Mouse (Mus musculus): Measurements from ENCODE around the gene Olfr978. TPM values are rescaled to one million over a fixed set of nuclear protein-coding genes. Genes with fewer than 3 reads are reported as not detected.
"Not testable (repeated sequence)": the region's sequence is repeated elsewhere in the genome, so short reads cannot be mapped to it uniquely, and the experiment has no call there.

The Olfr978 gene
- not detected in 2 replicates for polyA plus RNA-seq (2014; fragmentation: Nextera tagmentation; extraction: Ambion mirVana)

DNA sequence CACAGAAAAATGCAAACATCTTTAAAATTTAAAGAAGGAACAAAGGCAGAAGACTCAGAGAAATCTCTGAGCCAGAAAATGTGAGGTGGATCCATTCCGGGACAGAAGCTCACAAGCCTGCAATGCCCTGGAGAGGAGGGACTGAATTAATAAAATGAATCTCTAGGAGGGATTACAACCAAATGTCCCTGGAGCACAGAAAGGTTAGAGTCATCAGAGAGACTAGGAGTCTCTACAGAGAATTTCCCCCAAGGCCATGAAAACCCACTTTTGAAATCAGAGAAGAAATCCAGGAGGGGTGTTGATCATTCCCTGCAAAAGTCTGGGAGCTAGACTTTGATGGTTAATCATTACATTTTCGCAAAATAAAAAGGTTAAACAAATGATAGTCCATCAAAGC, at the start of gene Olfr978:
TSS of gene Olfr978 (plus strand) at position 301 of the 400 bp plus-strand sequence.
- H3K4me3 ChIP-seq (ENCODE audit: low read depth, low read length) = no peak within 1 kb of the TSS
- no peak within 1 kb of the TSS for H3K4me2 ChIP-seq (replicated peaks; ENCODE audit: low read depth, low read length)
- H3K9ac ChIP-seq (ENCODE audit: low read depth, low read length) = no peak within 1 kb of the TSS
- ATAC-seq (ENCODE audit: low FRiP score) = no peak
- WGBS = 85% methylated on average over 2 of the region's 2 CpGs
- H3K9me3 ChIP-seq (ENCODE audit: control insufficient read depth, low read length) = no peaks in the 10 kb centered on the region
- H3K27me3 ChIP-seq (ENCODE audit: control insufficient read depth, insufficient read depth, low read length) = no peaks in the 10 kb centered on the region
- H3K27ac ChIP-seq (ENCODE audit: low read depth, low read length) = no peak within 1 kb of the TSS
- DNase-seq (ENCODE audit: low spot score) = no peak
- no peaks in the 10 kb centered on the region for H3K4me1 ChIP-seq (replicated peaks; ENCODE audit: control insufficient read depth, insufficient read depth, low read length)
- H3K36me3 ChIP-seq (ENCODE audit: control insufficient read depth, insufficient read depth, low read length) = no peaks in the 10 kb centered on the region

DNA sequence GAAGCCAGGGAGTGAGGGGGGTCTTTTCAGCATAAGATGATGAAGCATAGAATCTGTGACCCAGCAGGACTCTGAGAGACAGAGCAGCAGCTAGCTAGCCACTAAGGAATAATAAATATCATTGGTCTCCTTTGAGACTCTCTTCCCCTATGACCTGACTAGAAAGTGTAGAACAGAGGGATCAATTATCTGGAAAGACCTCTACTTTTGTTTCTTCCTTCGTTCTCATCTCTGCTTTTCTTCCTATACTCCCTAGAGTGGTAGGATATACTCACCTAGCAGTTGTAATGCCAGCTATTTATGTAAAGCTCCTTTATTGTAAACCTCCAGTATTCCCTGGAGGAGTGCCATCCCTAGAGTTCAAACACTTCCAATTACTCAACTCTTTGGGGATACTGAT, 40.0 kb upstream of the Olfr978 start, which contains the start of gene Olfr975:
TSS of gene Olfr975 (minus strand) at position 101 of the 400 bp plus-strand sequence.
- Histone ChIP-seq H3K4me1 (replicated peaks; ENCODE audit: control insufficient read depth, insufficient read depth, low read length) (no peaks in the 10 kb centered on the region), H3K36me3 (ENCODE audit: control insufficient read depth, insufficient read depth, low read length) (no peaks in the 10 kb centered on the region)
- 73% methylated on average over 1 of the region's 1 CpGs for WGBS

GRCm38 (mm10) chr9:39961033-39961432, 30.9 kb upstream of the Olfr978 start, which contains the start of gene Olfr976:
Gene Olfr976, minus strand, starts transcription at chr9:39961133.
- not testable (repeated sequence) for DNase-seq (ENCODE audit: low spot score)

More for the DNA sequence above, 40.0 kb upstream of the Olfr978 start, which contains the start of gene Olfr975:
- no peak for ATAC-seq (ENCODE audit: low FRiP score)
- Histone ChIP-seq H3K27me3 (ENCODE audit: control insufficient read depth, insufficient read depth, low read length) (no peaks in the 10 kb centered on the region), H3K4me3 (ENCODE audit: low read depth, low read length) (no peak within 1 kb of the TSS), H3K27ac (ENCODE audit: low read depth, low read length) (no peak within 1 kb of the TSS), H3K9ac (ENCODE audit: low read depth, low read length) (no peak within 1 kb of the TSS), H3K4me2 (replicated peaks; ENCODE audit: low read depth, low read length) (no peak within 1 kb of the TSS), H3K9me3 (ENCODE audit: control insufficient read depth, low read length) (no peaks in the 10 kb centered on the region)
- DNase-seq (ENCODE audit: low spot score) = no peak

GRCm38 (mm10) chr9:39976581-39977145, 15.2 kb upstream of the Olfr978 start:
- not testable (repeated sequence) for H3K27me3 ChIP-seq (ENCODE audit: control insufficient read depth, insufficient read depth, low read length); H3K9ac ChIP-seq (ENCODE audit: low read depth, low read length); H3K4me3 ChIP-seq (ENCODE audit: low read depth, low read length); H3K4me2 ChIP-seq (replicated peaks; ENCODE audit: low read depth, low read length); H3K4me1 ChIP-seq (replicated peaks; ENCODE audit: control insufficient read depth, insufficient read depth, low read length); ATAC-seq (ENCODE audit: low FRiP score); H3K27ac ChIP-seq (ENCODE audit: low read depth, low read length); H3K9me3 ChIP-seq (ENCODE audit: control insufficient read depth, low read length); DNase-seq (ENCODE audit: low spot score); H3K36me3 ChIP-seq (ENCODE audit: control insufficient read depth, insufficient read depth, low read length)
- 83% methylated on average over 1 of the region's 1 CpGs for WGBS

More at GRCm38 (mm10) chr9:39961033-39961432, 30.9 kb upstream of the Olfr978 start, which contains the start of gene Olfr976:
- not testable (repeated sequence) for H3K4me2 ChIP-seq (replicated peaks; ENCODE audit: low read depth, low read length); H3K4me1 ChIP-seq (replicated peaks; ENCODE audit: control insufficient read depth, insufficient read depth, low read length); H3K9ac ChIP-seq (ENCODE audit: low read depth, low read length); H3K27ac ChIP-seq (ENCODE audit: low read depth, low read length); H3K9me3 ChIP-seq (ENCODE audit: control insufficient read depth, low read length); ATAC-seq (ENCODE audit: low FRiP score); H3K36me3 ChIP-seq (ENCODE audit: control insufficient read depth, insufficient read depth, low read length); H3K4me3 ChIP-seq (ENCODE audit: low read depth, low read length); H3K27me3 ChIP-seq (ENCODE audit: control insufficient read depth, insufficient read depth, low read length)
- WGBS = 80% methylated on average over 5 of the region's 9 CpGs

GRCm38 (mm10) chr9:40003365-40003764, 11.5 kb downstream of the Olfr978 start, which contains the start of gene Olfr979:
Gene Olfr979, minus strand, starts transcription at chr9:40003465.
- WGBS = 97% methylated on average over 1 of the region's 1 CpGs
- no peak within 1 kb of the TSS for H3K4me2 ChIP-seq (replicated peaks; ENCODE audit: low read depth, low read length)
- H3K27ac ChIP-seq (ENCODE audit: low read depth, low read length) = no peak within 1 kb of the TSS
- no peak within 1 kb of the TSS for H3K4me3 ChIP-seq (ENCODE audit: low read depth, low read length)
- no peak for ATAC-seq (ENCODE audit: low FRiP score)
- H3K36me3 ChIP-seq (ENCODE audit: control insufficient read depth, insufficient read depth, low read length) = no peaks in the 10 kb centered on the region
- no peaks in the 10 kb centered on the region for H3K27me3 ChIP-seq (ENCODE audit: control insufficient read depth, insufficient read depth, low read length)
- no peaks in the 10 kb centered on the region for H3K9me3 ChIP-seq (ENCODE audit: control insufficient read depth, low read length)
- H3K4me1 ChIP-seq (replicated peaks; ENCODE audit: control insufficient read depth, insufficient read depth, low read length) = no peaks in the 10 kb centered on the region
- DNase-seq (ENCODE audit: low spot score) = no peak
- H3K9ac ChIP-seq (ENCODE audit: low read depth, low read length) = no peak within 1 kb of the TSS

GRCm38 (mm10) chr9:40009482-40009881, 17.6 kb downstream of the Olfr978 start, which contains the start of gene Olfr980:
Gene Olfr980, minus strand, starts transcription at chr9:40009582.
- Histone ChIP-seq H3K27ac (ENCODE audit: low read depth, low read length) (no peak within 1 kb of the TSS), H3K36me3 (ENCODE audit: control insufficient read depth, insufficient read depth, low read length) (no peaks in the 10 kb centered on the region), H3K27me3 (ENCODE audit: control insufficient read depth, insufficient read depth, low read length) (no peaks in the 10 kb centered on the region), H3K9ac (ENCODE audit: low read depth, low read length) (no peak within 1 kb of the TSS), H3K4me3 (ENCODE audit: low read depth, low read length) (no peak within 1 kb of the TSS), H3K9me3 (ENCODE audit: control insufficient read depth, low read length) (no peaks in the 10 kb centered on the region), H3K4me1 (replicated peaks; ENCODE audit: control insufficient read depth, insufficient read depth, low read length) (no peaks in the 10 kb centered on the region), H3K4me2 (replicated peaks; ENCODE audit: low read depth, low read length) (no peak within 1 kb of the TSS)
- WGBS = 83% methylated on average over 1 of the region's 1 CpGs
- ATAC-seq (ENCODE audit: low FRiP score) = no peak
- DNase-seq (ENCODE audit: low spot score) = no peak

DNA sequence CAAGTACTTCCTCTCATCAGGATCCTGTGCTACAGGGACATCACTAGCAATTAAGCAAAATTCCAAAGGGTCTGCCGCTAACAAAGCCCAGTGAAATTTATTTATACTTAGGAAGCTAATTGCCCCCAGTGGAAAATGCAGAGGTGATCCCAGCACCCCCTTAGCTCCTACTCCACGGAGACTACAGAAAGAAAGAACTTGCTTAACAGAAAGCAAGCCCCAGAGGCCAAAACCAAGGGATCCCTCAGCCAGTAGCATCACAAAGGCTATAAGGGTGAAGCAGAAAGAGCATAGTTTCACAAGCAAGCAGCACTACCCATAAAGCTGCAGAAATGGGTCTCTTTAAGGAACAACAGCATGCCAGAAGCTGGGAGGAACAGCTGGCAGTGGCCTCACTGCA, 29.3 kb downstream of the Olfr978 start, which contains the start of gene Olfr981:
TSS of gene Olfr981 (plus strand) at position 301 of the 400 bp plus-strand sequence.
- H3K27ac ChIP-seq (ENCODE audit: low read depth, low read length) = no peak within 1 kb of the TSS
- H3K4me2 ChIP-seq (replicated peaks; ENCODE audit: low read depth, low read length) = no peak within 1 kb of the TSS
- no peaks in the 10 kb centered on the region for H3K36me3 ChIP-seq (ENCODE audit: control insufficient read depth, insufficient read depth, low read length)
- no peaks in the 10 kb centered on the region for H3K4me1 ChIP-seq (replicated peaks; ENCODE audit: control insufficient read depth, insufficient read depth, low read length)
- WGBS = 63% methylated on average over 2 of the region's 2 CpGs
- H3K27me3 ChIP-seq (ENCODE audit: control insufficient read depth, insufficient read depth, low read length) = no peaks in the 10 kb centered on the region
- no peak within 1 kb of the TSS for H3K9ac ChIP-seq (ENCODE audit: low read depth, low read length)
- DNase-seq (ENCODE audit: low spot score) (no peak), ATAC-seq (ENCODE audit: low FRiP score) (no peak)
- H3K9me3 ChIP-seq (ENCODE audit: control insufficient read depth, low read length) = no peaks in the 10 kb centered on the region
- H3K4me3 ChIP-seq (ENCODE audit: low read depth, low read length) = no peak within 1 kb of the TSS
